Mouse (Mus musculus): ENCODE results near the gene Med23. TPM values are rescaled to one million over a fixed set of nuclear protein-coding genes. Genes with fewer than 3 reads are reported as not detected.

Med23 gene
- total RNA-seq (2023): 10 to 100 TPM; 45.3 to 47.0 TPM

DNA sequence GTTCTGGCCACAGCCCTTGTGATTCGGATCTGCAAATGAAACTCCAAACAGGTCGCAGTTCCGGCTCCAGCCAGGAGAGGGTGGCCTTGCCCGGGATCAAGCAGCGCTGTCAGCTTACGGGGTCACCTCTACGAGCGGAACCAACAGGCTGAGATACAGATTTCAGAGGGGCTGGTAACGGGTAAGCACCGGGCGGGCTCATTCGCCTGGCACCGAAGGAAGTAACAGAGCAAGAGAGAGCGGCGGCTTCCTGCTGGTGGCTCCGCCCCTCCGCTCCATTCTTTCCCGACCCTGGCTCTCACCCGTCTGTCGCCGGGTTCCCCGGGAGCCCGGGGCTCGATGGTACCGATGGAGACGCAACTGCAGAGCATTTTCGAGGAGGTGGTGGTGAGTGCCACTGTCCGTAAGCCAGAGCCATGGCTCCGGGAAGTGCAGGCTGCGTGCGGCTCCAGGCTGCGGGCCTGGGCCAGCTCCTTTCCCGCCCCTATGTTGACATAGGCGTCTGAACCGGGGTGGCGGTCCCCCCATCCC lies at the start of gene Med23:
Gene Med23, plus strand, starts transcription at position 227 of the 531 bp plus-strand sequence.

DNA sequence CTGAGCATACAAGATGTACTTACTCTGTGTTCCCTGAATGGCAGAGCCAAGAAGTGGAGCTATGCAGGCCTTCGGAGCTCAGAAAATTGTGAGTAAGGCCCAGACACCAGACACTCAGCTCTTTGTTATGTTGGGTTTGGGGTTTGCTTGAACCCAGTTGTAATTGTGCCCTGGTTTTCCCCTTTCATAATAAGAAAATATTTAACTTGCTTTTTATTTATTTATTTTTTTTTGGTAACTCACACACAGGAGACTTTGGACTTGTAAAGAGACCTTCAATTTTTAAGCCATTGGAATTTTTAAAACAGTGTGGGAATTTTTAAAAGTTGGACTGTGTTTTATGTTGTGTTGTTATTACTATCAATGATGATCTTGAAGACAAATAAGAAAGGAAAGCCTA lies 27.1 kb upstream of the Med23 start, which contains the start of gene Enpp3:
Gene Enpp3, minus strand, starts transcription at position 148 of the 400 bp plus-strand sequence.

DNA sequence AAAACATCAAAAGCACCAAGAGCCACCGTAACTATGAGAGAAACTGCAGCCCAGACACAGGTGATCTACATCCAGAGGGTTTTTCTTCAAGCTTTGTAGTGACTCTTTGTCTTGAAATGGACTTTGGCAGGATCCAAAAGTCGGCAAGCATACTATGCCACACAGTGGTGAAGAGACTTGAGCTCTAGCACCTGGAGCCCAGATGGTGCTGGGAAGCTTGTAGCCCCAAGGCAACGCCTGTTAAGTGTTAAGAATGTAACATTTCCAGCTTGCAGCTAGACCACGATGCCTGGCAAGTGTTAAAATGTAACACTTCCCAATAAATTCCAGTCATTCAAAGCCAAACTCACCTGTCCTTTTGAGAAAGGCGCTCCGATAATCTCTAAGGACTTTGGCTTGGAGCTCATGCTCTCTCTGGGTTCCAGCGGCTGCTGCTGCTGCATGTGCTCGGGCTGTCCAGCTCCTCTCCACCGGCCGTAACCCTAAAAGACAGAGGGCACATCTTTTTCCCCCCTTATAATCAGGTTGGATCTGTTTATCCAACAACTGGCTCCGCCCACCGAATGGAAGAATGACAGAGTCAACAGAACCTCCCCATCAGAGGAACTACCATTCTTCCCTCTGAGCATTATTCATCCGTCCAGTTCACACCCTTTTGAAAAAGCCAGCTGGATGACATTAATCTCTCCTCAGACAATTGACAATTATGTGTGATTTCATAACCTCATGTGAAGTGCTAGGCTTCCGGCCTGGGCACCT lies 57.4 kb downstream of the Med23 start, which contains the start of gene Arg1:
Gene Arg1, minus strand, starts transcription at position 523 of the 759 bp plus-strand sequence.

Other genes starting within 250 kb of the Med23 start
- 10 to 100 TPM; 27.4 to 31.9 TPM for gene Enpp1, start 157.8 kb upstream of the Med23 start, total RNA-seq (2023)
- not detected for gene Enpp3, start 27.2 kb upstream of the Med23 start, total RNA-seq (2023)
- not detected for gene Arg1, start 57.5 kb downstream of the Med23 start, total RNA-seq (2023)

All from B cell, adult 67 days (primary cell).